Mouse (Mus musculus): ENCODE data around the gene Abcc4. TPM values are rescaled to one million over a fixed set of nuclear protein-coding genes. Genes with fewer than 3 reads are reported as not detected.

Abcc4 gene
- total RNA-seq, 1 experiment, result 36.5 TPM

GRCm38 (mm10) chr14:118719566-118720174, 13.7 kb upstream of the Abcc4 start:
- no peak overlapping the region for H3K9ac ChIP-seq (ENCODE audit: insufficient read depth, low read depth, low read length, poor library complexity, severe bottlenecking)
- H3K9me3 ChIP-seq (ENCODE audit: control insufficient read depth, insufficient read depth, low read depth, low read length), result no peaks in the 10 kb centered on the region
- H3K4me3 ChIP-seq (ENCODE audit: insufficient read depth in 1 of 2, low read depth in 1 of 2, low read length in 2 of 2, poor library complexity in 1 of 2, severe bottlenecking in 1 of 2), result no peak overlapping the region
- H3K36me3 ChIP-seq (ENCODE audit: control insufficient read depth, insufficient read depth, low read length, poor library complexity, severe bottlenecking), result no peaks in the 10 kb centered on the region
- in situ Hi-C loops (cut with MboI; ENCODE audit: low sequenced_read_pairs in 2 of 2, unreplicated experiment in 2 of 2), result no loop called here
- DNase-seq (ENCODE audit: low read depth, low spot score), result no peak
- H3K4me1 ChIP-seq (ENCODE audit: control insufficient read depth in 2 of 2, insufficient read depth in 2 of 2, low read length in 2 of 2, poor library complexity in 1 of 2), result peaks cover 0 to 12% of the 10 kb centered on the region in 2 experiments; a peak in 1 of 4 replicates
- H3K27ac ChIP-seq (ENCODE audit: insufficient read depth, low read depth, low read length, poor library complexity, severe bottlenecking), result no peak overlapping the region
- TF ChIP-seq MAFK (IDR thresholded peaks at IDR 0.05; ENCODE audit: insufficient read depth, low read depth, low read length), result no peak
- no peak for TF ChIP-seq CHD2 (IDR thresholded peaks at IDR 0.05; ENCODE audit: low read depth, low read length)
- no peak for TF ChIP-seq ZNF384 (IDR thresholded peaks at IDR 0.05; ENCODE audit: low read depth, low read length)
- TF ChIP-seq ZC3H11A (IDR thresholded peaks at IDR 0.05; ENCODE audit: borderline replicate concordance, low read depth, low read length), result no peak
- no peak for TF ChIP-seq HCFC1 (IDR thresholded peaks at IDR 0.05; ENCODE audit: borderline replicate concordance, insufficient read depth, low read length)

- Histone ChIP-seq H3K36me3 (ENCODE audit: control insufficient read depth, insufficient read depth, low read length, poor library complexity, severe bottlenecking) (no peaks in the 10 kb centered on the region), H3K27ac (ENCODE audit: insufficient read depth, low read depth, low read length, poor library complexity, severe bottlenecking) (no peak overlapping the region), H3K9ac (ENCODE audit: insufficient read depth, low read depth, low read length, poor library complexity, severe bottlenecking) (no peak overlapping the region), H3K9me3 (ENCODE audit: control insufficient read depth, insufficient read depth, low read depth, low read length) (no peaks in the 10 kb centered on the region), H3K4me3 (ENCODE audit: insufficient read depth in 1 of 2, low read depth in 1 of 2, low read length in 2 of 2, poor library complexity in 1 of 2, severe bottlenecking in 1 of 2) (no peak overlapping the region), H3K4me1 (ENCODE audit: control insufficient read depth in 2 of 2, insufficient read depth in 2 of 2, low read length in 2 of 2, poor library complexity in 1 of 2) (peaks cover 2 to 15% of the 10 kb centered on the region in 2 experiments; a peak in 2 of 4 replicates)
- no peak for TF ChIP-seq HCFC1 (IDR thresholded peaks at IDR 0.05; ENCODE audit: borderline replicate concordance, insufficient read depth, low read length)
- TF ChIP-seq ZNF384 (IDR thresholded peaks at IDR 0.05; ENCODE audit: low read depth, low read length), result no peak
- no peak for TF ChIP-seq MAFK (IDR thresholded peaks at IDR 0.05; ENCODE audit: insufficient read depth, low read depth, low read length)
- TF ChIP-seq CHD2 (IDR thresholded peaks at IDR 0.05; ENCODE audit: low read depth, low read length), result no peak
- no peak for TF ChIP-seq ZC3H11A (IDR thresholded peaks at IDR 0.05; ENCODE audit: borderline replicate concordance, low read depth, low read length)
- no peak for DNase-seq (ENCODE audit: low read depth, low spot score)
- in situ Hi-C loops (cut with MboI; ENCODE audit: low sequenced_read_pairs in 2 of 2, unreplicated experiment in 2 of 2), result no loop called here
Measured at GRCm38 (mm10) chr14:118718576-118718975, 12.6 kb upstream of the Abcc4 start.

- peaks cover 6 to 15% of the 10 kb centered on the region in 2 experiments; a peak in 3 of 4 replicates for H3K4me1 ChIP-seq (ENCODE audit: control insufficient read depth in 2 of 2, insufficient read depth in 2 of 2, low read length in 2 of 2, poor library complexity in 1 of 2)
- TF ChIP-seq CHD2 (IDR thresholded peaks at IDR 0.05; ENCODE audit: low read depth, low read length) (no peak), ZC3H11A (IDR thresholded peaks at IDR 0.05; ENCODE audit: borderline replicate concordance, low read depth, low read length) (no peak), ZNF384 (IDR thresholded peaks at IDR 0.05; ENCODE audit: low read depth, low read length) (no peak), MAFK (IDR thresholded peaks at IDR 0.05; ENCODE audit: insufficient read depth, low read depth, low read length) (no peak), HCFC1 (IDR thresholded peaks at IDR 0.05; ENCODE audit: borderline replicate concordance, insufficient read depth, low read length) (no peak)
- in situ Hi-C loops (cut with MboI; ENCODE audit: low sequenced_read_pairs in 2 of 2, unreplicated experiment in 2 of 2), result no loop called here
Measured at GRCm38 (mm10) chr14:118716372-118717312, 10.6 kb upstream of the Abcc4 start.

GRCm38 (mm10) chr14:118714720-118715119, 8.7 kb upstream of the Abcc4 start:
- peak overlapping the region; percentile 8; the same call in 1 of the 2 replicates for H3K27ac ChIP-seq (ENCODE audit: insufficient read depth, low read depth, low read length, poor library complexity, severe bottlenecking)
- H3K9ac ChIP-seq (ENCODE audit: insufficient read depth, low read depth, low read length, poor library complexity, severe bottlenecking), result no peak overlapping the region
- H3K9me3 ChIP-seq (ENCODE audit: control insufficient read depth, insufficient read depth, low read depth, low read length), result no peaks in the 10 kb centered on the region
- in situ Hi-C loops (cut with MboI; ENCODE audit: low sequenced_read_pairs in 2 of 2, unreplicated experiment in 2 of 2), result no loop called here
- TF ChIP-seq ZC3H11A (IDR thresholded peaks at IDR 0.05; ENCODE audit: borderline replicate concordance, low read depth, low read length) (no peak), MAFK (IDR thresholded peaks at IDR 0.05; ENCODE audit: insufficient read depth, low read depth, low read length) (no peak), CHD2 (IDR thresholded peaks at IDR 0.05; ENCODE audit: low read depth, low read length) (no peak), ZNF384 (IDR thresholded peaks at IDR 0.05; ENCODE audit: low read depth, low read length) (no peak), HCFC1 (IDR thresholded peaks at IDR 0.05; ENCODE audit: borderline replicate concordance, insufficient read depth, low read length) (no peak)
- H3K36me3 ChIP-seq (ENCODE audit: control insufficient read depth, insufficient read depth, low read length, poor library complexity, severe bottlenecking), result no peaks in the 10 kb centered on the region
- H3K4me3 ChIP-seq (ENCODE audit: insufficient read depth in 1 of 2, low read depth in 1 of 2, low read length in 2 of 2, poor library complexity in 1 of 2, severe bottlenecking in 1 of 2), result no peak overlapping the region
- no peak for DNase-seq (ENCODE audit: low read depth, low spot score)
- peaks cover 6 to 24% of the 10 kb centered on the region in 2 experiments for H3K4me1 ChIP-seq (ENCODE audit: control insufficient read depth in 2 of 2, insufficient read depth in 2 of 2, low read length in 2 of 2, poor library complexity in 1 of 2)

More at GRCm38 (mm10) chr14:118716372-118717312, 10.6 kb upstream of the Abcc4 start:
- H3K9me3 ChIP-seq (ENCODE audit: control insufficient read depth, insufficient read depth, low read depth, low read length), result no peaks in the 10 kb centered on the region
- no peak overlapping the region for H3K27ac ChIP-seq (ENCODE audit: insufficient read depth, low read depth, low read length, poor library complexity, severe bottlenecking)
- no peak overlapping the region for H3K9ac ChIP-seq (ENCODE audit: insufficient read depth, low read depth, low read length, poor library complexity, severe bottlenecking)
- DNase-seq (ENCODE audit: low read depth, low spot score), result no peak
- H3K36me3 ChIP-seq (ENCODE audit: control insufficient read depth, insufficient read depth, low read length, poor library complexity, severe bottlenecking), result no peaks in the 10 kb centered on the region
- no peak overlapping the region for H3K4me3 ChIP-seq (ENCODE audit: insufficient read depth in 1 of 2, low read depth in 1 of 2, low read length in 2 of 2, poor library complexity in 1 of 2, severe bottlenecking in 1 of 2)
